Mouse (Mus musculus): Measurements from ENCODE around the gene Slc25a21.
"Not testable (repeated sequence)": the region's sequence is repeated elsewhere in the genome, so short reads cannot be mapped to it uniquely, and the experiment has no call there.

Gene Slc25a21

DNA sequence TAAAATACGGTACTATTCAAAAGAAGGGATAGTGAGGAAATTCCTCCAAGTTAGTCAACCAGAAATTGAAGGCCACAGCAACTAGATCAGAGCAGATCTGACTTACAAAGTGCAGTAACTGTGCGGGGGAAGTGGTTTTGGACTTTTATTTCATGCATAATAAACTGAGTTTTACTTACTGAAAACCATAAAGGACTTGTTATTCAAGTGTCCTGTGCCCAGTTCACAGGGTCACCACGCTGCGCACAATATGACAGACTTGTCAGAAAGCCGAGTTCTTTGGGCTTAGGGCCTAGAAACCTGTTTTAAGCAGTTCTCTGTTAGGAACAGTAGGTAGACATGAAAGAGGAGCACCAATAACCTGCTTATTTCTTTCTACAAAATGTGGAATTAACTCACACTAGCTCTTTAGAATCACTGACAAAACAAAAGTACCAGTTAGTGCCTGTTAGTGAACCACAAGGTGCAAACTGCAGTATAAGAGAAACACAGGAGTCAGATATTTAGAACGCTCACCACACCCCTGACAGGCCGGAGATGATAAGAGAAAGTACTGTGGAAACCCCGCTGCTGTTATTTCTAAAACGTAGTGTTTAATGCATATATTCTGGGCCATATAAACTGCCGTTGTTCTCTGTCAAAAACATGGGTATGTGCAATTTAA lies at the start of gene Slc25a21:
Gene Slc25a21 (minus strand): TSS at position 110 of the 664 bp plus-strand sequence.
- no peak for DNase-seq (ENCODE audit: low read depth, low spot score)
- Histone ChIP-seq H3K27me3 (ENCODE audit: control insufficient read depth, insufficient read depth, low read length, poor library complexity, severe bottlenecking) (no peaks in the 10 kb centered on the region), H3K36me3 (ENCODE audit: control insufficient read depth, insufficient read depth, low read length, poor library complexity, severe bottlenecking) (no peaks in the 10 kb centered on the region)

DNA sequence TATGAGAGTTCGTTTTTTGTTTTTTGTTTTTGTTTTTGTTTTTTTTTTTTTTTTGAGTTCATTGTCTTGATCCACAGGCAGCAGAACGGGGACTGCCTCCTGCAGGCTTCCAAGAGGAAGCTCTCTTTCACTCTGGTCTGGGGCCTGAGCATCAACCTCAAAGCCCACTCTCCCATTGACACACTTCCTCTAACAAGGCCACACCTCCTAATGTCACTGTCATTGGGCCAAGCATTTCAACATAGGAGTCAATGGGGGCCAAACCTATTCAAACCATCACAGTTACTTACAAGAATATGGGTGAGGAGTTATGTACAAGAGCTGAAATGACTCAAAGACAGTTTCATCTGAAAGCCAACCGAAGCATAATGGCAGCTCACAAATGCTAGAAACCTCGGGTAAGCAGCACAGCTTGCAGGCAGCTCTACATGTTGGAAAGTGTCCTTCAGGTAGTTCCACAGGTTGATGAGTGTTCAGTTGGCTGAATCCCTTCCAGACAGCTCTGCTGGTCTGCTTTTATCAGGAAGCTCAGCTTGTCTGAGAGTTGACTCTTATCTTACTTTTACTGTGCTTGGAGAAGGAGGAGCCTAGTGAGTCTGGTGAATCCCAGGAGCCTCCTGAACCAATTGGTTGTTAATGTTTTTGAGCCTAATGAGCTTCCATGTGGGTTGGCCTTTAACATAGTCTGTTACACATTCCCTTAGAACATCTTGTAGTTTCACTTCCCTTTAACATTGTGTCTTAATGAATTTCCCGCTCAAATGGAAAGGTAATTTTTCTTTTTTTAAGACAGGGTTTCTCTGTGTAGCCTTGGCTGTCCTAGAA lies 46.6 kb upstream of the Slc25a21 start:
- peak; percentile 38 for DNase-seq (ENCODE audit: low read depth, low spot score)
- no peaks in the 10 kb centered on the region; the same call in 1 of the 2 replicates for H3K36me3 ChIP-seq (ENCODE audit: control insufficient read depth, insufficient read depth, low read length, poor library complexity, severe bottlenecking)

DNA sequence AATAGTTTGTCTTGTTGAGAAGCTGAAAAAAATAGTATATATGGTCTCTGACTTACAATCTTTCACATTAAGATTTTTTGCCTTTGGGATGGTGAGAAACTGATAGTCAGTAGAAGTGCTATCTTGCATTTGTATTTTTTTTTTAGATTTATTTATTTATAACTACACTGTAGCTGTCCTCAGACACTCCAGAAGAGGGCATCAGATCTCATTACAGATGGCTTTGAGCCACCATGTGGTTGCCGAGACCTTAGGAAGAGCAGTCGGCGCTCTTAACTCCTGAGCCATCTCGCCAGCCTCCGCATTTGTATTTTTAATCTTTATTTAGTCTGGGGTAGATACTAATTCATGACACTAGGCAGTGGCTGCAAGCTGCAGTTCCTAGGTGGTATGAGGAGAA lies 36.1 kb upstream of the Slc25a21 start:
- Histone ChIP-seq H3K27me3 (ENCODE audit: control insufficient read depth, insufficient read depth, low read length, poor library complexity, severe bottlenecking) (no peaks in the 10 kb centered on the region), H3K36me3 (ENCODE audit: control insufficient read depth, insufficient read depth, low read length, poor library complexity, severe bottlenecking) (0 out of 2 replicates have a peak, but pooled peaks cover 2% of the 10 kb centered on the region)
- peak; percentile 5 for DNase-seq (ENCODE audit: low read depth, low spot score)

More for the DNA sequence above, 46.6 kb upstream of the Slc25a21 start:
- no peaks in the 10 kb centered on the region for H3K27me3 ChIP-seq (ENCODE audit: control insufficient read depth, insufficient read depth, low read length, poor library complexity, severe bottlenecking)

DNA sequence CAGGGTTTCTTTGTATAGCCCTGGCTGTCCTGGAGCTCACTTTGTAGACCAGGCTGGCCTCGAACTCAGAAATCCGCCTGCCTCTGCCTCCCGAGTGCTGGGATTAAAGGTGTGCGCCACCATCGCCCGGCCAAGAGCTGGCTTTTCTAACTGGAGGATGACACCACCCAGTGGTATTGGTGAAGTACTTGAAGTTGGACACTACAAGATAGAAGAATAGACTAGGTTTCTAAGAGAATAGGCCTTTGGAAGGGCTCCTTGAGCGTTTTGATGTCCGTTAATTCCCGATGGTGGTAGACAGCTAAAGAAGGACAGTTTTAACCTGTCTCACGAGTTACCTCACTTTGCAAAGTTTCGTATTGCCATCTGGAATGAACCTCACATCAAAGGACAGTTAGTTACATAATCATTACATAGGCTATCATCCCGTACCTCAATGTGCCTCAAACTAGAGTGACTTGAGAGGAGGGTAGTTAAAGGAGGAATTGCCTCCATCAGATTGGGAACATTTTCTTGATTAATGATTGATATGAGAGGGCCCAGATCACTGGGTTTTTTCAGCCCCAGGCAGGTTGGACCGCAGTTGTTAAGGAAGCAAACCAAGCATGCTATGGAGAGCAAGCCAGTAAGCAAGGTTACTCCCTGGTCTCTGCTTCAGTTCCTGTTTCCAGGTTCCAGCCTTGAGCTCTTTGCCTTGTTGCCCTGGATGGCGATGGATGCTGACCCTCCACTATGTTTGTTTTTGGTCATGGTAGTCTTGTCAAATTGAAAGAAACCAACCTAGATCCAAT lies 34.0 kb upstream of the Slc25a21 start:
- no peaks in the 10 kb centered on the region for H3K36me3 ChIP-seq (ENCODE audit: control insufficient read depth, insufficient read depth, low read length, poor library complexity, severe bottlenecking)
- H3K27me3 ChIP-seq (ENCODE audit: control insufficient read depth, insufficient read depth, low read length, poor library complexity, severe bottlenecking) = no peaks in the 10 kb centered on the region
- DNase-seq (ENCODE audit: low read depth, low spot score) = peak; percentile 66

DNA sequence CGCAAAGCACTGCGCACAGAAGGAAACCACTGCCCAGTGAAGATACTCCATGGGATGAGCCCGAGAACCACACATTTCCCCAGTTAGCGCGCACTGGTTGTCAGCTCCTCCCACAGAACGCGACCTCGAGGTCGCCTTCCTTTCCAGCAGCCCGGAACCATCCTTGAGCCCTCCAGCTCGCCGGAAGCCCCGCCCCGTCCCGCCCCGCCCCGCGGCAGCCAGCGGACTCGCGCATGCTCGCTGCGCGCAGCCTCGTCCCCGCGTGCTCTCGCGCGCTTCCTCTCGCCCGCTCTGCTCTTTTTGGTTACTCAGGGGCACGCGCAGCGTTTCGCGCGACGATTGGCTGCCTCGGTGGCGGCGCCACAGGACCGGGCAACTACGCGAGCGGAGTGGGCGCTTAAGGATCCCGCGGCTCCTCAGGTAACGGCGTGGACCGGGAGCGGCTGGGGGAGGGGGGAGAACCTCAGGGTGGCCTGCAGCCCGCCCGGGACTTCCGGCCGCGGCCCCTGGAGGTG lies 33.0 kb upstream of the Slc25a21 start, which contains the start of the genes Prps1l3 and Mipol1:
Gene Prps1l3 (plus strand): TSS at position 221 of the 515 bp plus-strand sequence.
Gene Mipol1 (plus strand): TSS at position 236 of the 515 bp plus-strand sequence.
- peak; percentile 96 for DNase-seq (ENCODE audit: low read depth, low spot score)
- H3K27me3 ChIP-seq (ENCODE audit: control insufficient read depth, insufficient read depth, low read length, poor library complexity, severe bottlenecking) = no peaks in the 10 kb centered on the region
- no peaks in the 10 kb centered on the region for H3K36me3 ChIP-seq (ENCODE audit: control insufficient read depth, insufficient read depth, low read length, poor library complexity, severe bottlenecking)

DNA sequence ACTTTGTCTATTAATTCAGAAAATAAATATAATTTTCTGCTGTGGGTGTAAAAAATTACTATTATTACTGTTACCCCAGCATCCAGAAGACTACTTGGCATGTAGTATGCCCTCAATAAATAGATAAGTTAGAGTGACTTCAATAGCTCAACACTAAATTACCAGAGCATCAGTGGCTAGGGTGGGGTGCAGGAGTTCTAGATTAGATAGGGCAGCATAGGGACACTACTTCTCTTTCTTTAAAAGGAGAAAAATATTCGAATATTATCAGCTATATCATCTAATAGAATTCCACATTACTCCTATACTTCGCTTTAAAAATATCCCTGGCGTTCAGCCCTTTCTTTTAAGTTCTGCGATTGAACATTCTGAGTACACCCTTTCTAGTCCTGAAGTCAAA lies 32.4 kb upstream of the Slc25a21 start:
- DNase-seq (ENCODE audit: low read depth, low spot score) = no peak
- H3K27me3 ChIP-seq (ENCODE audit: control insufficient read depth, insufficient read depth, low read length, poor library complexity, severe bottlenecking) = no peaks in the 10 kb centered on the region
- H3K36me3 ChIP-seq (ENCODE audit: control insufficient read depth, insufficient read depth, low read length, poor library complexity, severe bottlenecking) = no peaks in the 10 kb centered on the region

DNA sequence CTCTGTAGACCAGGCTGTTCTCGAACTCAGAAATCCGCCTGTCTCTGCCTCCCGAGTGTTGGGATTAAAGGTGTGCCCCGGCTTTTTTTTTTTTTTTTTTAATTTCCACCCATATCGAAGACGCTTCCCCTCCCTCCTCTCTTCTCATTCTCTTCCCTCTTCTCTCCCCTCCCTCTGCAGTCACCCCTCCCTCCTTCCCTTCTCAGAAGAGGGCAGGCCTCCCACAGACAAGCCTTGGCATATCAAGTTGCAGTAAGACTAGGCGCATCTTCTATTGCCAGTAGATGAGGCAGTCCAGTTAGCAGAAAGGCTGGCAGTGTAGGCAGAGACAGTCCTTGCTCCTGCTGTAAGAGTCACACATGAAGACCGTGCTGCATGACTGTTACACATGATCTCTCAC lies 30.5 kb upstream of the Slc25a21 start:
- no peak for DNase-seq (ENCODE audit: low read depth, low spot score)
- Histone ChIP-seq H3K36me3 (ENCODE audit: control insufficient read depth, insufficient read depth, low read length, poor library complexity, severe bottlenecking) (no peaks in the 10 kb centered on the region), H3K27me3 (ENCODE audit: control insufficient read depth, insufficient read depth, low read length, poor library complexity, severe bottlenecking) (no peaks in the 10 kb centered on the region)

DNA sequence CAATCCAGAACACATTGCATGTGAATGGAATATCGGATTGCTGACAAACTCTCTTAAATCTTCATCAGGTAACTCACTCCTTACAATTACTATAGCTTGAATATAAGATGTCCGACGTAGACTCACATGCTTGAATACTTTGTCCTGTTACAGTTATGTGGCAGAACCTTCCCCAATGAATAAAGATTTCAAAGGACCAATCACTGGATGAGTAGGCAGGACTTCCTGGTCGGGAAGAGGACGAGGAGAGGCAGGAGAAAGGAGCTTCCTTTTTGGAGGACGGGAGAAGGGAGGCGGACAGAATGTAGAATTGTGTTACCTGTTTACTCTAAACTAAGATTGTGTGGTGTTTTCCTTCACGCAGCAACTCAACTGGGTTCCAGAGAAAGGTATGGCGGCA lies 29.1 kb upstream of the Slc25a21 start:
- DNase-seq (ENCODE audit: low read depth, low spot score) = no peak
- Histone ChIP-seq H3K36me3 (ENCODE audit: control insufficient read depth, insufficient read depth, low read length, poor library complexity, severe bottlenecking) (no peaks in the 10 kb centered on the region), H3K27me3 (ENCODE audit: control insufficient read depth, insufficient read depth, low read length, poor library complexity, severe bottlenecking) (no peaks in the 10 kb centered on the region)

DNA sequence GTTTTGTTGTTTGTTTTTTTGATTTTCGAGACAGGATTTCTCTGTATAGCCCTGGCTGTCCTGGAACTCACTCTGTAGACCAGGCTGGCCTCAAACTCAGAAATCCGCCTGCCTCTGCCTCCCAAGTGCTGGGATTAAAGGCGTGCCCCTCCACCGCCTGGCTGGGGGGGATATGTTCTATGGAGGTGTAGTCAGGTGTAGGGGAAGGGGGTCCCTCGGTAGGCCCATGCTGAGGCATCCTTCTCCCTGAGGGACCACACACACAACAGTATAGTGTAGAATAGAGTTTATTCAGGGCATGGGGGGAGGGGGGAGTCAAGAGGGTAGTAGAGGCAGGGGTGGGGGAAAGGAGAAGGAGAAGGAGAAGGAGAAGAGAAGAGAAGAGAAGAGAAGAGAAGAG lies 15.2 kb upstream of the Slc25a21 start:
- not testable (repeated sequence) for H3K36me3 ChIP-seq (ENCODE audit: control insufficient read depth, insufficient read depth, low read length, poor library complexity, severe bottlenecking); H3K27me3 ChIP-seq (ENCODE audit: control insufficient read depth, insufficient read depth, low read length, poor library complexity, severe bottlenecking); DNase-seq (ENCODE audit: low read depth, low spot score)

DNA sequence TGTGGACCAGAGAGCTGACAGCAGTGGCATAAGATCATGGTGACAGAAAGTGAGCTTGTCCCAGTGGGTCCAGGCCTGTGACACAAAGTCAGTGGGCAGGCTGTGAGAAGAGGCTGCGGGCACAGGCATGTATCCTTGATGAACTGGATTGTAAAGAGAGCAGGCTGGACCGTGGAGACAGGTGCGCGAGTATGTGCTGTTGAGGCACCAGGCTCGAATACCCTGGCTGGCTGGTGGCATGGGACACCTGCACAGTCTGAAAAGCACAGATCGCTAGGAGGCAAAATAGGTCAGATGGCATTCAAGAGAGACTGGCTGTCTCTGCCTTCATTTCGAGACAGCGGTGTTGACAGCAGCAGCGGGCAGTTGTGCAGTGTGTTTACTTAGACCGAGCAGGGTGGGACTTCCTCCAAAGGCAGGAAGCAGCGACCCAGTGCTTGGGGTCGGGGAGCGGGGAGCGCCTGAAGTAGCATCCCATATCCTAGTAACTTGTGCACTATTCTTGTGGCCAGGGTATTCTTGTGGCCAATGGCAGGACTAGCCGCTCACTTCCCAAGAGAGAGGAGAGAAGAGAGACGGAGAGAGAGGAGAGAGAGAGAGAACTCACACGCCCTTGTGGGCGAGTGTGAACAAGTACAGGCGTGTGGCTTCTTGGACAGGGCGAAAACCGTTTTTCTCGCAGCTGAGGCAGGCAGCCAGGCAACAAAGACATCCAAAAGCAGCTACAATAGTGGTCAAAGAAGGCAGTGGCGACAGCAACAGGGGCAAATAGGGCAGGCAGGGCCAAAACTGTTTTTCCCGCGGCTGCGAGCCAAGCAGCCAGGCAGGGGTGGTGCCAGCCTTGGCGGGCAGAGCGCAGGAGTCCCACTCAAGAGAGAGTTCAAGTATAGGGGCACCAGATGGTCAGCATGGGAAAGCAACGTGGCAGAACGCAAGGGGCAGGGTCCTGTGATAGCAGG lies 14.4 kb upstream of the Slc25a21 start:
- DNase-seq (ENCODE audit: low read depth, low spot score) = peak; percentile 26
- Histone ChIP-seq H3K27me3 (ENCODE audit: control insufficient read depth, insufficient read depth, low read length, poor library complexity, severe bottlenecking) (no peaks in the 10 kb centered on the region), H3K36me3 (ENCODE audit: control insufficient read depth, insufficient read depth, low read length, poor library complexity, severe bottlenecking) (no peaks in the 10 kb centered on the region)

DNA sequence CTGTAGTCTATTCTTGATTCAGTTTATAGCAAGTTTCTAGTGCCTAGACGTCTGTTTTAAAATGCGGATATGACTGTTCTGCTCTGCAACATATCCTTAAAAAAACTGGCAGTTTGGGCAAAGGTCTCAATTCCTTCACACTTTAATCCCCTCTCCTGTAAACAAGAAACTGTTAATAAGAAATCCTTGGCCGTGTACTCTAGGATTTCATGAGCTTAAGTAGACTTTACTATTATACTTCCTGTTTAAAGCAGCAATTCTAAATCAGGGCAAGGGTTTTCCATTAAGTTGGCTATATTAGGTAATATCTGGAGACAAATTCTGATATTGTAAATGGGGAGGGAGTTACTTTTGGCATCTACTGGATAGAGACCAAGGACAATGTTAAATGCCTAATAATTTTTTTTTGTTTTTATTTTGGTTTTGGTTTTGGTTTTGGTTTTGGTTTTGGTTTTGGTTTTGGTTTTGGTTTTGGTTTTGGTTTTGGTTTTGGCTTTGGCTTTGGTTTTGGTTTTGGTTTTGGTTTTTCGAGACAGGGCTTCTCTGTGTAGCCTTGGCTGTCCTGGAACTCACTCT lies 7.1 kb upstream of the Slc25a21 start:
- H3K27me3 ChIP-seq (ENCODE audit: control insufficient read depth, insufficient read depth, low read length, poor library complexity, severe bottlenecking) = no peaks in the 10 kb centered on the region
- DNase-seq (ENCODE audit: low read depth, low spot score) = no peak
- no peaks in the 10 kb centered on the region for H3K36me3 ChIP-seq (ENCODE audit: control insufficient read depth, insufficient read depth, low read length, poor library complexity, severe bottlenecking)

DNA sequence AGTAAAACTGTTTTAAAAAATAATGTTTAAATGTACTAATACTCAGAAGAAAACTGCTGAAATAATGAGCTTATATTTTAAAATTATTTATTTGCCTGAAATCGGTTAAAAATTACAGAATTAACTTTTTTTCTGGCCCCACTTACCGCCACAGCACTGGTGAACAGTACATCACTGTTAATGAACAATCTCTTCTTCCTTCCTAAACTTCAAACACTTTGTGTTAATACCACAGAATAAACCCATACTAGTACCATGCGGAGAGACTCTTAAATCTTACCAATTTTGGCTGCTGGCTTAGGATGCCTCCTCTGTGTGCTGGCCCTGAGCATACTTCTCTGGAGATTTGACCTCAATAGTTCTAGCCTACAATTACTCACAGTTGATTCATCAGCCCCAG lies 4.6 kb upstream of the Slc25a21 start:
- Histone ChIP-seq H3K36me3 (ENCODE audit: control insufficient read depth, insufficient read depth, low read length, poor library complexity, severe bottlenecking) (no peaks in the 10 kb centered on the region), H3K27me3 (ENCODE audit: control insufficient read depth, insufficient read depth, low read length, poor library complexity, severe bottlenecking) (no peaks in the 10 kb centered on the region)
- no peak for DNase-seq (ENCODE audit: low read depth, low spot score)

DNA sequence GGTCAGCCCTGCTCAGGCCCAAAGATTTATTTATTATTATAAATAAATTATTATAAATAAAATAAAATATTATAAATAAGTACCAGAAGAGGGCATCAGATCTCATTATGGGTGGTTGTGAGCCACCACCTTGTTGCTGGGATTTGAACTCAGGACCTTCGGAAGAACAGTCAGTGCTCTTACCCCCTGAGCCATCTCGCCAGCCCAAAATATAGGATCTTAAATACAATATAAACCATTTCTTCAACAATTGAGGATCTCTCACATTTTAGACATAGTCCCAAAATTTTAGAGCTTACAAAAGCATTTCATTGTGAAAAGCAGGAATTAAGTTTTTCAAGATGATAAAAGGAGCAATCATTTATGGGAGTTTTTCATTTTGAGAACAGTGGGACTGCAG lies 2.2 kb upstream of the Slc25a21 start:
- Histone ChIP-seq H3K27me3 (ENCODE audit: control insufficient read depth, insufficient read depth, low read length, poor library complexity, severe bottlenecking) (no peaks in the 10 kb centered on the region), H3K36me3 (ENCODE audit: control insufficient read depth, insufficient read depth, low read length, poor library complexity, severe bottlenecking) (no peaks in the 10 kb centered on the region)
- DNase-seq (ENCODE audit: low read depth, low spot score) = no peak
